Mouse (Mus musculus) cerebellum, adult 8-10 months (tissue): Measurements from ENCODE around the gene Mrpl37.
A peak's percentile ranks its signal among the peaks of the same experiment; 100 is the strongest.

Source experiments
- DNase-seq: peaks from one replicate; pipeline ENCODE4 v3.0.0; 2022

The Mrpl37 gene

DNA sequence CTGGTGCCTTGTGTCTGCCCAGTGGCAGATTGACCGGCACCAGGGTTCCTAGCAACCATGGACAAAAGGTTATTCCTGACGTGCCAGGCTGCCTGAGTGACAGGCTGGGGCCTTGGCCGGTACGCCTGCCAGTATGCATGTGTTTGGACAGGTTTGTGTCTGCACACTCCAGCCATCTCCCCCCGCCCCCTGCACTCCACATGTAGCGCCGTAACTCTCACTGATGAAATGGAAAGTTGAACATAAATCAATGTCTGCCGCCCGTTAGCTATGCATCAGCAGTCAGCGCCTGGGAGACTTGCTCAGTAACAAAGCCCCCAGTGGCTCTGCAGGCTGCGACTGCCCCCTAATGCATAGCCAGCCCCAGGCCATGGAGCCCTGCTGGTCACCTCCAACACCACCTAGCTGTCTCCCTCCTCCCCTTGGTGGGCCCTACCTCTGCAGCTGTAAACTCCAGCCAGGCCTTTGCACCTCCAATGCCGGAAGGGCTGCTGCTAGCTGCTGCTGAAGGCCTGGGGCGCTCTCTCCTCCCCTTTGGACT, 50.6 kb downstream of the Mrpl37 start:
- no peak for DNase-seq

DNA sequence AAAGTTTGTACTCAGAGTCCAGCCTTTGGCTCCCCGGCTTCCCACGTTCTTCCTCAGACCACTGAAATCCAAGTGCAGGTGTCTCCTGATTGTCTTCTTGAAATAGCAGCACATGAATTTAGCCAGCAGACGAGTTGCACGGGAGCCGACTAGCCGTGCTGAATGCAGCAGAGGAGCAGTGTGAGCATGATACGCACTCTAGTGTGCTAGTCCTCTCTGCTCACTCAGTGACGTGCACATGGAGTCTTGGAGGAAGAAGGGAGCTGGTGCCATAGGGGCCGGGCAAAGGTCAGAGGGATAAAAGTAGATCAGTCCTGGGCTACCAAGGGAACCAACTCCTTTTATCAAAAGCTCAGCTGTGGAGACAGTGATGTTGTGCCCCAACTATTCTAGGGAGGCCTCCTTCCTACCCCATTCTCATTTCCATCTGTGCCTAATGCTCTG, 52.8 kb downstream of the Mrpl37 start:
- no peak for DNase-seq

DNA sequence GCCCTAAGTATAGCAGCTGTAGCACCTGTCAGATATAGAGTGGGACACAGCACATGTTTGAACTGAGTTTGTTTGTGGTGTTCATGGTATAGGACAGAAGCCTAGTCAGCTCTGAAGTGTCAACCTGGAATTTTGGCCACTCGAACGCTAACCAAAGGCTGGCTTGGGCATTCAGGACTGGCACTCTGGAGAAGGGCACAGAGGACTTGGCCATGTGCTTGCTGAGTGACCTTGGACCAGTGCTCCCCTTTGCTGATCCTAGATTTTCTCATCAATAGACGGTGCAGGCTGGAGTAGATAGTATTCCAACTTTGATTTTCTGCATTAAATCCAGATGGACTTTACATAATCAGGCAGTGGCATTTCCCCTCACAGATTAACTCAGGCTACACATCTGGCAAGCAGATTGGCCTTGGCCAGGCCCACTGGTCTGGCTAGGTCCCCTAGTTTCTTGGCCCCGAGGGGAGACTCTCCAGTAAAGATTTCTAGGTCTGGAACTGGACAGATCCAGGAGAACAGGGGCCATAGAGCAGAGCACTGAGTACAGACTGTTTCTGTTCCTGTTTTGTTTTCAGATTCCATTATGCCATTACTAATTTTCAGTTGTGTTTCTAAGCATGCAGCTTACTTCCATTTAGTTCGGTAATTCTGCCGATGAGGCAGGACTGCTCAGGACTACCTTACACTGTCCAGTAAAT, 53.4 kb downstream of the Mrpl37 start:
- DNase-seq = no peak

DNA sequence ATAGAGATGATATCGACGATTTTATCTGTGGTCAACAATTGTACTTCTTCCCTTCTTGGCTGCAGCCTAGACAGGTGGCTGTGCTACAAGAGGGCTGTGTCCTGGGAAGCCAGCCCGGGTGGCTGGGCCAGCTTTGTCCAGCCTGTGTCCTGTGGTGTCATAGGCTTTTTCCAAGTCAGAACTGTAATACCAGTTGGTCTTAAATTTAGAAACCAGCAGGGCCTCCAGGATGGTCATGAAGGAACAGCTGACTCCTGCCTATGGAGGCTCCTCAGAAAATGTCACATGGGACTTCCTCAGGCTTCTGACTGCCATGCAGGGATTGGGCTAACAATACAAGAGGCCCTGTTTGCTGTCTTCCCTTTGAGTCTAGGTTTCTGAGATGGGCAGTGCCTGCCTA, 54.1 kb downstream of the Mrpl37 start:
- peak; percentile 83 for DNase-seq

DNA sequence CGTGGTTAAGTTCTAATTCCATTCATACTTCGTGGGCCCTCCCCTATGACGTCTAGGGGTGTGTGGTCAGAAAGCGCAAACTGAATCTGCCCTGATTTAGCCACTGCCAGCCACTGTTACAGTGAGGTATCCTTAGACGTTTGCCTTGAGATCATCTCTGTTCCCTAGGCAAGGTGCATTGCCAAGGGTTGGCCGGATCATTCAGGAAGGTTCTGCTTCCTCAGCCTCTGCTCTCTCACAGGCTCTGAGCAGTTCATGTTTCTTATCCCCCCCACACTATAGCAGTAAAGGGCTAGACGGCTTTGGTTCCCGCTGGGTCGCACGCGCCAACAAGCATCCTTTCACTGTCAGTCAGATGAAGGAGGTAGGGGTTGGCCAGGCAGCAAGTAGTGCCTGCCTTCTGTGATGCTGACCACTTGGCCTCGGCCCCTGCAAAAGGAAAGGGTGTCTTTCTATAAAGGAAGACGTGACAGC, 54.6 kb downstream of the Mrpl37 start:
- no peak for DNase-seq

DNA sequence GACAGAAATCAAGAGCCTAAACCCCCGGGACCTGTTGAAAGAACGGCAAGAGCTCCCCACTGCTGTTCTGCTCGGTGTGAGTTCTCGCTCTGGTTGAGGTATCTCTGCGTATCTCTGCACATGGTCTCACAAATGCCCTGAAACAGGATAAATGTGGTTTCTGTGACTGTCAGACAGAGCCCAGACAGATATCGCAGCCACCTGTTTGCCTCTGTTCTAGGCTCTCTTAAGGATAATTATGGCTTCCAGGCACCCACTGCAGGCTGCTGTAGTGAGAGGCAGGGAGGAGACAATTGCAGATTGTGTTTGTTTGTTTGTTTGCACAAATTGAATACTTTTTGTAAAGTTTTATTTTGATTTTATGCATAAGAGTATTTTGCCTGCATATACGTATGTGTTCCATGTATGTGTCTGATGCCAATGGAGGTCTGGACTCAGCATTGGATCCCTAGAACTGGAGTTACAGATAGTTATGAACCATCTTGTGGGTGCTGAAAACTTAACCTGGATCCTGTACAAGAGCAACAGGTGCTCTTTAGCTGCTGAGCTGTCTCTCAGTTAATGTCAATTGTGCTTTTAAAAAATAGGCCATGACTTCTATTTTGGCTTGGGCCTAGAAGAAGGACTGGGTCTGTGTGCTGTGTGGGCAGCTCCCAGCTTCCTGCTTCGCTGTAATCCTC, 55.2 kb downstream of the Mrpl37 start:
- DNase-seq = no peak

DNA sequence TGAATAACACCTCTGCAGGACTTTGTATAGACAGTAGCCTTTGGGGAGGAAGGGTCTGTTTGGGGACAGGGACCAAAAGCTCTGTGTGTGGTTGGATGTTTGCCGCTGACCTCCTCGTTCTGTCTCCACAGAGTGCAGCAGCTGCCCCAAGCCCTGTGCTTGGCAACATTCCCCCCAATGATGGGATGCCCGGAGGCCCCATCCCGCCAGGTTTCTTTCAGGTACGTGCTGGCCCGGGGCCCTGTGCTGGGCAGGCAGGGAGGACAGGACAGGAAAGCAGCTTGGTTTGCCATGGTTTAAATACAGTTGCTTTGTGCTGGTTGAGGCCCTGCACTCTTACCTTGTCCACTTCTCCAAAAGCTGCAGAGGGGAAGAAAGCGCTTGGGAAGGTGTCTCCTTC, 57.1 kb downstream of the Mrpl37 start:
- DNase-seq = peak; percentile 64

DNA sequence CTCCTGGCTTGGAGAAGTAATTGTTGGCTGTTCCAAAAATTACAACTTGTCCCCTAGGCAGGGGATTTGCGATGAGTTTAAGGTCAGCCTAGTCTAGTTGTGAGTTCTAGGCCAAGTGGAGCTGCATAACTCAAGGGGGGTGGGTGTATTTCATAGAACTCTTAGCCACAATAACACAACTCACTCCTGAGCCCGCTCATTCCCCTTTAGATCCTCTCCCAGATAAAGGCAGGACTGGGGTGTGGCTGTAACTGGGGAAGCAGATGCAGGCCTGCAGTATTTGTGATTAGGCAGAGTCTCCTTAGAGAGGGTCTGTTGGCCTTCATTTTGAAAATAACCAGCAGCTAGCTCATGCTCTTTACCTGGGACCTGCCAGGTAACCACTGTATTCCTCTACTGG, 58.5 kb downstream of the Mrpl37 start:
- DNase-seq = no peak

DNA sequence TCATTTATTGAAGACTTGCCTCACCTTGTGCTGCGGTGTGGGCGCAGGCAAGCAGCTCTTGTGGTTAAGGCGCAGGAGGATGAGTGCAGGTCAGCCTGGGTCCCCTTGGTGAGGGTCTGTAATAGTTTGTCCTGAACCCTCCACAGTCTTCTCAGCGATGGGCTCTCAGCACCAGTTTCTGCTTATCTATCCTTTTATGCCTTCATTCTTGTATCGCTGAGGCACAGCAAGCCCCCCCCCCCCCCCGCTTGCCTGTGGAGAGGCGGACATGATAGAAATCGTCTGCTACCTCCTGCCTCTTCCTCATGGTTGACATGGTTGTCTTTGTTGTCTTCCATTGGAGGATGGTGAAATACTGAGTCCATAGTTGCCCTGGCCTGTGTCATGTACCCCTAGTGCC, 59.3 kb downstream of the Mrpl37 start:
- no peak for DNase-seq

DNA sequence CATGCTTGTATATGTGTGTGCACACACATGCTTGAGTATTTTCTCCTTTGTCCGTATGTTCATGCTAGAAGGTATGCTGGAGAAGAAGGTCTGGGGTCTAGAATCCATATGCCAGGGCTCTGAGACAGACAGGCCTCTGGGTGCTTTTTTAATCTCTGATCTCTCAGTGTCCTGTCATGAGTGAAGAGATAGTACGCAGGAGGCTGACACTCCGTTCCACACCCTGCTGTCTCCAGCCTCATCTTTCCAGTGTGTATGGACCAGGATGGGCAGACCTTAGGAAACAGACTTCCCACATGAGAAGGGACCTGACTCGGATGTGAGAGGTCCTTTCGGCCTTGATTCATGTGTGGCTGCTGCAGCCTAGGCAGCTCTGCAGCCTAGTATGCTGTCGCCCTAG, 59.9 kb downstream of the Mrpl37 start:
- DNase-seq = no peak

DNA sequence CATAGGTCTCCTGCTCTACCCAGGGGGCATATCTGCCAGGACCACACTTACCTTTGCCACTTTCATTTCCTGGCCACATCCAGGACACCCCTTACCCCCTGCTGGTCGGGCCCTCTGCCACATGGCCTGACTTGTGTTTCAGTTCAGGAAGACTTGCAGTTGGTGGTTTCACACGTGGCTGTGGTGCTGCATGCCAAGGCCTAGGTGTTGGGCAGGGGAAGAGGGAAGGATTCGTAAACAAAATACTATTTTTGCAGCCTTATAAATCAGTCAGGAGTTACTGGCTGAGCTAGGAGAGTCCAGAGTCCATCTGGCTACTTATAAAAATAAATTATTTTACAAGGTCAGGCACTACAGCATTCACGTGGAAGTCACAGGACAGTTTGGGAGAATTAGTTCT, 60.4 kb downstream of the Mrpl37 start:
- DNase-seq = peak; percentile 55
